Mouse (Mus musculus): ENCODE results near the gene Tbx5.

DNA sequence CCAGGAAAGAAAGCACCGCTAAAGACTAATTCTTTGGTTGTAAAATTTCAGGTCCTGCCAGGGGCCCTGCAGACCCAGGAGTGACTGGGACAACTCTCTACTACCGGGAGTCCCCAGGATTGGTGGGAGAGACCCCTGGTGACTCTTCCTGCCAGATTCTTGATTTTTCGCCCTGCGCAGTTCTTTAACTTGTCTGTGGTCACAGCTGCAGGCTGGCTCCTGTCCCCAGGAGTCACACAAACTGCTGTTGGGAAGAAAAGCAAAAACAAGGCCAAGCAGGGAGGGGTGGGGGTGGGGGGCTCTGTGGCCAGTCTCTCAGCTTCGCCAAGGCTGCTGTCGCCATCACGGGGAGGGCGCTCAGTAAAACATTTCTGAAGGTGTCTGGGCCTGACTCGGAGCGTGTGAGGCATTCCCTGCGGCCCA, 32.2 kb upstream of the Tbx5 start:
- TF ChIP-seq POLR2A (IDR thresholded peaks at IDR 0.05; ENCODE audit: extremely low read depth, insufficient read depth, low read length) (no peak), CTCF (IDR thresholded peaks at IDR 0.05; ENCODE audit: low read depth, low read length) (no peak)
